Mouse (Mus musculus): ENCODE results near the gene Ankib1.

GRCm38 (mm10) chr5:3657085-3657484 is 145.6 kb downstream of the Ankib1 start, which contains the start of gene Gatad1:
- TF ChIP-seq CTCF (IDR thresholded peaks at IDR 0.05; ENCODE audit: control insufficient read depth, insufficient read depth, insufficient replicate concordance, low read depth, low read length), result no peak
- peak; percentile 65 for TF ChIP-seq POLR2A (IDR thresholded peaks at IDR 0.05; ENCODE audit: control insufficient read depth, low read depth, low read length)
